Mouse (Mus musculus) kidney, embryonic 16.5 days (tissue): Measurements from ENCODE around the gene Slc15a2. TPM values are rescaled to one million over a fixed set of nuclear protein-coding genes. Genes with fewer than 3 reads are reported as not detected.
A peak's percentile ranks its signal among the peaks of the same experiment; 100 is the strongest.

Experiments used
- ATAC-seq: fragments of 200-750 bp; cut with Nextera tagmentation; 2 replicates; pipeline ENCODE4 v1.8.0; 2017; ENCODE audit warnings: moderate TSS enrichment; ENCODE audit not compliant: low FRiP score, low TSS enrichment
- H3K27ac ChIP-seq: fragments of 300-500 bp; sonication (generic); 2 replicates; pipeline ENCODE4 v1.5.1; 2014; ENCODE audit warnings: low read length
- H3K27me3 ChIP-seq: fragments of 300-500 bp; sonication (generic); 2 replicates; pipeline ENCODE4 v1.6.1; 2014; ENCODE audit warnings: low read length, control low read depth, mixed read lengths; ENCODE audit not compliant: insufficient read depth
- H3K36me3 ChIP-seq: fragments of 300-500 bp; sonication (generic); 2 replicates; pipeline ENCODE4 v1.6.1; 2014; ENCODE audit warnings: low read length, control low read depth, mixed read lengths; ENCODE audit not compliant: insufficient read depth
- H3K4me1 ChIP-seq: fragments of 300-500 bp; sonication (generic); 2 replicates; pipeline ENCODE4 v1.6.1; 2014; ENCODE audit warnings: low read length, control low read depth, mixed read lengths; ENCODE audit not compliant: insufficient read depth
- H3K4me2 ChIP-seq: fragments of 300-500 bp; sonication (generic); replicated peaks from 2 replicates; pipeline ENCODE4 v1.6.1; 2014; ENCODE audit warnings: low read depth, low read length
- H3K4me3 ChIP-seq: fragments of 300-500 bp; sonication (generic); 2 replicates; pipeline ENCODE4 v1.5.1; 2014; ENCODE audit warnings: mild to moderate bottlenecking, low read length
- H3K9ac ChIP-seq: fragments of 300-500 bp; sonication (generic); replicated peaks from 2 replicates; pipeline ENCODE4 v1.6.1; 2014; ENCODE audit warnings: low read length
- H3K9me3 ChIP-seq: fragments of 300-500 bp; sonication (generic); 2 replicates; pipeline ENCODE4 v1.6.1; 2016; ENCODE audit warnings: low read length, control low read depth
- WGBS: fragments of 180-500 bp; shearing (Covaris S2); extraction: QIAGEN DNeasy Blood & Tissue Kit; methylation state at CpG from one replicate; pipeline ENCODE4 v1.1.7; 2014; 5-methylcytosine and 5-hydroxymethylcytosine counted together
- polyA plus RNA-seq: library from polyadenylated mRNA; unstranded; fragments of >200 nt; fragmentation: Nextera tagmentation; extraction: Ambion mirVana; gene quantifications from 2 replicates; pipeline ENCODE4 v1.2.1, GENCODE M21; 2015

The Slc15a2 gene
- polyA plus RNA-seq: 21.7 and 28.5 TPM in 2 replicates

GRCm38 (mm10) chr16:36784594-36785313 lies at the start of gene Slc15a2:
Gene Slc15a2 (minus strand): TSS chr16:36784962.
- peak within 1 kb of the TSS; percentile 32 for H3K4me2 ChIP-seq

GRCm38 (mm10) chr16:36828820-36829219 lies 44.1 kb upstream of the Slc15a2 start:
- peak overlapping the region; percentile 94 for H3K4me3 ChIP-seq
- H3K27ac ChIP-seq: peak overlapping the region; percentile 65; the same call in 1 of the 2 replicates
- peak overlapping the region; percentile 80 for H3K4me2 ChIP-seq
- H3K27me3 ChIP-seq: no peaks in the 10 kb centered on the region; the same call in 1 of the 2 replicates
- 5% methylated on average over 11 of the region's 11 CpGs for WGBS
- H3K9me3 ChIP-seq: no peaks in the 10 kb centered on the region
- ATAC-seq: peak; percentile 37
- no peaks in the 10 kb centered on the region for H3K36me3 ChIP-seq
- peaks cover 6% of the 10 kb centered on the region; the same call in 1 of the 2 replicates for H3K4me1 ChIP-seq
- peak overlapping the region; percentile 91 for H3K9ac ChIP-seq

More at GRCm38 (mm10) chr16:36784594-36785313, at the start of gene Slc15a2:
- Histone ChIP-seq H3K4me1 (no peaks in the 10 kb centered on the region), H3K9ac (peak within 1 kb of the TSS; percentile 51; the same call in 1 of the 2 replicates), H3K36me3 (no peaks in the 10 kb centered on the region), H3K27ac (peak within 1 kb of the TSS; percentile 48; the same call in 1 of the 2 replicates), H3K9me3 (no peaks in the 10 kb centered on the region), H3K27me3 (no peaks in the 10 kb centered on the region), H3K4me3 (peak within 1 kb of the TSS; percentile 33)
- 66% methylated on average over 10 of the region's 10 CpGs for WGBS
- ATAC-seq: no peak

GRCm38 (mm10) chr16:36828054-36828786 lies 43.5 kb upstream of the Slc15a2 start, which contains the start of gene Iqcb1:
Gene Iqcb1 (plus strand): TSS chr16:36828385.
- Histone ChIP-seq H3K27me3 (no peaks in the 10 kb centered on the region; the same call in 1 of the 2 replicates), H3K9me3 (no peaks in the 10 kb centered on the region), H3K9ac (peak within 1 kb of the TSS; percentile 91), H3K36me3 (no peaks in the 10 kb centered on the region), H3K4me1 (peaks cover 6% of the 10 kb centered on the region; the same call in 1 of the 2 replicates), H3K4me2 (peak within 1 kb of the TSS; percentile 80), H3K4me3 (peak within 1 kb of the TSS; percentile 94), H3K27ac (peak within 1 kb of the TSS; percentile 65; the same call in 1 of the 2 replicates)
- under 1% methylated on average over 58 of the region's 64 CpGs for WGBS
- peak; percentile 99 for ATAC-seq

- peak overlapping the region; percentile 91 for H3K9ac ChIP-seq
- H3K9me3 ChIP-seq: no peaks in the 10 kb centered on the region
- peak overlapping the region; percentile 94 for H3K4me3 ChIP-seq
- H3K27ac ChIP-seq: no peak overlapping the region
- 6% methylated on average over 11 of the region's 11 CpGs for WGBS
- H3K4me1 ChIP-seq: peaks cover 6% of the 10 kb centered on the region; the same call in 1 of the 2 replicates
- H3K36me3 ChIP-seq: no peaks in the 10 kb centered on the region
- ATAC-seq: no peak
- H3K4me2 ChIP-seq: peak overlapping the region; percentile 80
- H3K27me3 ChIP-seq: no peaks in the 10 kb centered on the region; the same call in 1 of the 2 replicates
Observed at GRCm38 (mm10) chr16:36827611-36828053, 42.9 kb upstream of the Slc15a2 start.

- no peaks in the 10 kb centered on the region for H3K4me1 ChIP-seq
- no peak overlapping the region for H3K4me2 ChIP-seq
- no peak overlapping the region for H3K9ac ChIP-seq
- H3K9me3 ChIP-seq: no peaks in the 10 kb centered on the region
- ATAC-seq: peak; percentile 80
- no peaks in the 10 kb centered on the region for H3K36me3 ChIP-seq
- H3K4me3 ChIP-seq: no peak overlapping the region
- H3K27ac ChIP-seq: no peak overlapping the region
- no peaks in the 10 kb centered on the region for H3K27me3 ChIP-seq
- 3% methylated on average over 3 of the region's 3 CpGs for WGBS
Observed at GRCm38 (mm10) chr16:36821474-36821873, 36.7 kb upstream of the Slc15a2 start.

- Histone ChIP-seq H3K4me1 (no peaks in the 10 kb centered on the region), H3K9me3 (no peaks in the 10 kb centered on the region), H3K36me3 (no peaks in the 10 kb centered on the region), H3K9ac (no peak overlapping the region), H3K4me3 (no peak overlapping the region), H3K27me3 (no peaks in the 10 kb centered on the region), H3K4me2 (no peak overlapping the region), H3K27ac (no peak overlapping the region)
- no peak for ATAC-seq
- WGBS: 79% methylated on average over 3 of the region's 3 CpGs
Observed at GRCm38 (mm10) chr16:36820747-36821146, 36.0 kb upstream of the Slc15a2 start.

- Histone ChIP-seq H3K9ac (no peak overlapping the region), H3K4me3 (no peak overlapping the region), H3K27me3 (no peaks in the 10 kb centered on the region), H3K9me3 (no peaks in the 10 kb centered on the region), H3K4me2 (no peak overlapping the region), H3K36me3 (no peaks in the 10 kb centered on the region), H3K4me1 (no peaks in the 10 kb centered on the region), H3K27ac (no peak overlapping the region)
- no peak for ATAC-seq
- WGBS: 87% methylated on average over 6 of the region's 6 CpGs
Observed at GRCm38 (mm10) chr16:36820016-36820415, 35.3 kb upstream of the Slc15a2 start.

- peak; percentile 95 for ATAC-seq
- no peaks in the 10 kb centered on the region for H3K36me3 ChIP-seq
- no peaks in the 10 kb centered on the region for H3K27me3 ChIP-seq
- H3K4me3 ChIP-seq: no peak overlapping the region
- H3K4me1 ChIP-seq: no peaks in the 10 kb centered on the region
- H3K4me2 ChIP-seq: no peak overlapping the region
- no peak overlapping the region for H3K9ac ChIP-seq
- no peaks in the 10 kb centered on the region for H3K9me3 ChIP-seq
- 18% methylated on average over 7 of the region's 7 CpGs for WGBS
- H3K27ac ChIP-seq: no peak overlapping the region
Observed at GRCm38 (mm10) chr16:36817321-36817926, 32.7 kb upstream of the Slc15a2 start.

- Histone ChIP-seq H3K27ac (no peak overlapping the region), H3K4me1 (no peaks in the 10 kb centered on the region), H3K27me3 (no peaks in the 10 kb centered on the region), H3K36me3 (no peaks in the 10 kb centered on the region), H3K4me3 (no peak overlapping the region), H3K9me3 (no peaks in the 10 kb centered on the region), H3K4me2 (no peak overlapping the region), H3K9ac (no peak overlapping the region)
- peak; percentile 64 for ATAC-seq
Observed at GRCm38 (mm10) chr16:36816916-36817315, 32.2 kb upstream of the Slc15a2 start.
